Mouse (Mus musculus) retina, postnatal 7 days (tissue): Measurements from ENCODE around the gene Pgpep1.

Source experiments
- DNase-seq: peaks from one replicate; pipeline ENCODE4 v3.0.0-alpha.2; 2012; ENCODE audit warnings: low read depth, low spot score

Gene Pgpep1

DNA sequence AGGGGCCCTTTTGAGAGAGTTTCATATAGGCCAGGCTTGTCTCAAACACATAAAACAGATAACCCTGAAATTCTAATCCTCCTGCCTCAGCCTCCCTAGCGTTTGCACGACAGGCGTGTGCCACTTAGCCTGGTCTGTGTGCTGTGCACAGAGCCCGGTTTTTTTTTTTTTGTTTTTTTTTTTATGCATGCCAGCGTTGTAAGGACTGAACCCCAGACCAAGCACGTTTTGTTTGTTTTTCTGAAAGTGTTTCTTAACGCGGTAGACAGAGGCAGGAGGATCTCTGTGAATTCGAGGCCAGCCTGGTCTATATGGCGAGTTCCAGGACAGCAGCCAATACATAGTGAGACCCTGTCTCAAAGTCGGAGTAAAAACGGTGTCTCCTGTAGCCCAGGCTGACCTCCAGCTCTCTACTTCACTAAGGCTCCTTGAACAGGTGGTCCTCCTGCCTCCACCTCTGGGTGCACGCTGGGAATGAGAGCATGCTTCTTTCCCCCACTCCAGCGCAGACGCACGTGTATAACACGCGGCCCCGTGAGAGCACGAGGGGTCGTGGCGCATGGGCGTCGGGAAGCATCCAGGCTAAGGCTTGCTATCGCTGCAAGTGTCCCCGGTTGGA lies 51.3 kb downstream of the Pgpep1 start, which contains the start of gene Ssbp4:
Ssbp4 (minus strand) TSS at position 124 of the 619 bp plus-strand sequence.
- DNase-seq = no peak

DNA sequence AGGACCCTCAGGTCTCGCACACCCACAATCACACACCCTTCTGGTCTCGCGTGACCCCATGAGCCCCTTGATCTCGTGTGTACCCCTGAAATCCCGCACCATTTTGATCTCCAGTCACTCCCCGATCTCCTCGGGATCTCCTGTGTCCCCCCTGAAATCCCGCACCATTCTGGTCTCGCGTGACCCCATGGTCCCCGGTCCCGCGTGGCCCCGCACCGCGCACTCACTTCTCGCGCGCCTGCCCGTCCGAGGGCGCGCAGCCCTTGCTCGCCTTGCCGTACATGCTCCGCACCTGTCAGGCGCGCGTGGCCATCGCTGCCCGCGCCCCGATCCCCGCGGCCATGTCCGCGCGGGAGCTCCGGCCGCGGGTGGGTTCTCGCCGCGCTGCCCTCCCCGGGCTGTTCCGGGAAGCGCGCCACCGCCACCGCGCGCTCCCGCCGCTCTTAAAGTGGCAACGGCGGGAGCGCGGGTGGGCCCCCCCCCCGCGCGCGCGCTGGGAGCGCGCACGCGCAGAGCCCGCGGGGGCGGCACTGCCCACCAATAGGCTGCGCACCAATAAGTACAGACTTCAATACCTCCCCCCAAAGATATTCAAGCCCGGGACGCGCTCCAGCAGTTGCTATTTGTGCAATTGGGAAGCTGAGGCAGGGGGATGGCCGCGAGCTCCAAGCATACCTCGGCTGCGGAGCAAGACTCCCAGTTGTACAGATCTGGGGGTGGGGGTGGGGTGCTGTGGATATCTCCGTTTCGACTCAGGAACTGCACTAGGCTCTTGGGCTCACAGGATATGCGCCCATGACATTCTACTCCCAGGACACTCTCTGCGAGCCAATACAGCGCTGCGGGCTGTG lies 52.1 kb downstream of the Pgpep1 start:
- no peak for DNase-seq

DNA sequence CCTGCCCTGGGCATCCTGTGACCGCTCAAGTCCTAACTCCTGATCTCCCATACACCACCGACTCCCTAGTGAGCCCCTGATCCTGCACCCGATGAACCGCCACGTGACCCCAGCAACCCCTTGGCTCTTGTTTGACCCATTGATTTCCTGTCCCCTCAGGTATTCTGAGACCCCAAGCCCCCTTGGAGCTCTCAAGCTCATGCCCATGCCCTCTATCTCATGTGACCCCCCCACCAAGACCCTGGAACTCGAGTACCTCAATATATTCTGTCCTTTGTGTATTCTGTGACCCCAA lies 52.6 kb downstream of the Pgpep1 start:
- no peak for DNase-seq

DNA sequence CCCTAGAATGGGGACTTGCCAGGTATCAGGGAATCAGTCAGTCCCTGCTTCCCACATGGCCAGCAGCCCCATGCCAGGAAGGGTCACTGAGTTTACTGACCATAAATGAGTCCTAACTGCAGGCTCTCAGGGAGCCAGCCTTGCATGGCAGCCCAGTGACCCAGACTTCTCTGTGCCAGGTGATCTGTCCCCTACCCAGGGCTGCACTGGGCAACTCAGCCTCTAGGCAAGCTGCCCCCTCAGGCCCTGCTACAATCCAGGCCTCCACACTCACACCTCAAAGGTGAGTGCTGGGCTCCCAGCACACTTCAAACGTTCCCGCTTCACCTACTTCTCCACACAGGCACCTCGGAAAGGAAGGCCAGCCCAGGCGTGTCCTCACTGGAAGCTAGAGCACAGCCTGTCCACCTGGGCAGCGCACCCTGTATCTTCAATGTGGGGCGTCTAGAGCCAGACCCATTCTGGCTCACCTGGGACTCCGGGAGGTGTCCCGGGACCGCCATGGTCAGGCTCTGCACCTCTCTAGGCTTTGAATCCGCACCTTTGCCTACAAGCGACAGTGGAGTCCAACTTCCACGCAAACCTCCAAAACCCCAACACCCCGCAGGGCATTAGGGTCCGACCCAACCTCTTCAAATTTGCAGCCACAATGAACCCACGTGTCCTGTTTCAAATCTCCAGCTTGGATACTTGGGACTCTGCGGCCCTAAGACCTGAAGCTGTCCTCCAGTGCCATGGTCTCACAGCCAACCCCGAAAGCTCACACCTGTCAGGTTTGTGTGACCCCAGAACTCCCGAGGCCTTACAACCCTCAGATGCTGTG lies 53.2 kb downstream of the Pgpep1 start:
- no peak for DNase-seq

DNA sequence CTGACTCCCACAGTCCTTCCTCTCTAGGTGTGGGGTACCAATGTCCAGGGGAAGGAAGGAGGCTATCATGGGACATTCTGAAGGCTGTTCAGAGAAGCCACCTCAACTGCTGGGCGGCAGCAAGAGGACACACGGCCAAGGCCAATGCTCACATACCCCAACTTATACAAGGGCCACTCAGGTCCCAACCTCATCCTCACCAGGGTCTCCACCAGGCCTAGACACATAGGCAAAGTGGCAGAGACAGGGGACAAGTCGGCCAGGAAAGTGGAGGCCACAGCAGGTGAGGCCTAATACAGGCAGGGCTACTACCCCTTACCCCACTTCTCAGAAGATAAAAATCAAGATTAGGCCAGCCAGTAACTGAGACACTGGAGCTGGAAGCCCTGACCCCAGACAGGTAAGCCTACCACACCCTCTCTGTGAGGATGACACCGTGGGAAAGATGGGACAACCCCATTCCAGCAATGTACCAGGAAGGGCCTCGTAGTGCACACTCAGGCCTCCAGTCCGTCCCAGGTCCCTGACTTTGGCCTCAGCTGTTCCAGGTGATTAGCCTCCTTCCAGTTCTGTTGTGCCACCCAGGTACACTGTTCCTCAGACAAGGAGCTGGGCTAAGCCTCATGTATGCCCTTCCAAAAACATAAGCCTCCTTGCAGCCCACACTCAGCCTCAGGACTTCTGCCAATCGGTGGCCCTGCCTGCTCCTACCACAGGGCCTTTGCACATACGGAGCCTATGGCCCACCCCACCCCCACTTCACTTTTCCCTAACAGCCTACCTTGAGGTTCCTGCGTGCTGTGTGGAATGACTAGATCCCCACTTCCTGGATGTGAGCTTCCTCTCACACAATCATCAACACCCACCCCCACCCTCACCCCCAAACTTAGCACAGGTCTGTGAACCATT lies 54.1 kb downstream of the Pgpep1 start:
- DNase-seq = no peak

DNA sequence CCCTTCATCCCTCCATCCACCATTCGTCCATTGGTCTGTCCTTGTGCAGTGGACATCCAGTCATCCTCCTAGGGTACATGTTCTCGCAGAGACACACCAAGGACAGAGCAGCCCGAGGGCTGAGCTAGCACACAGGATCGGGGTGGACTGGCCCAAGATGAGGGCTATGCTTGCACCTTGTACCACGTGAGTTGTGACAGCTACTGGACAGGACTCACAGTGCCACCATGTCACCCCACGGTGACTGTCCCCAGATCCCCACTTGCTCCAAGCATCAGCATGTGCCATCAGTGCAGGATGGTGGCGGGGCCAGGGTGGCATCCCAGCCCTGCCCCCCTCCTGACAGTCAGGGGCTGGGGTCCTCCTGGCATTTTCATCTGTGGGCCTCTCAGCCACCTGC lies 55.6 kb downstream of the Pgpep1 start:
- no peak for DNase-seq

DNA sequence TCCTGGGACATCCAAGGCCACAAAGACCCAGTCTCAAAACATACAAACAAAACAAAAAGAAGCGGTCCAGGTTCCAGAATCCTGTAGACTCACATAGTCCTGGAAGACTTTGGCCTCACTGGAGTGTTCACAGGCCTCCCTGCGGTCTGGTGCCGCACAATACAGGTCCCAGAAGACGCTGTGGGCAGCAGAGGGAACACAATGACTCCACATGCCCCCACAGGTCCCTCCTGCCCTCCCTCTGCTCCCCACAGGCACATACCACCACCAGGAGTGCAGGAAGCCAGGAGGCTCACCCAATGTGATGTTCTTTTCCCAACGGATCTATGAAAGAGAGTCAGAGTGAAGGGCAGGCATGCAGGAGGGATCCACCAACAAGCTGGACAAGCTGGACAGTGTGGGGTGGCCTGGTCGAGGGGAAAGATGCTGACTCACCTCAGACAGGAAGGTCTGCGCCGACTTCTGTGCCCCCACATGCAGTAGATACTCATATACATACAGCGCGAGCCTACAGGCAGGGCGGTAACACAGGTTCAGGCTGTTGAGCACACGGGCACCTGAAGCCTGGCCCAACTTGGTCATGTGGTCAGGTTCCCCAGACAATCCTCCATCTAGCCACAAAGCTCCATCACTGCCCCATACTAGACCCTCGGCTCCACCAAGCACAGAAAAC lies 57.9 kb downstream of the Pgpep1 start:
- no peak for DNase-seq

DNA sequence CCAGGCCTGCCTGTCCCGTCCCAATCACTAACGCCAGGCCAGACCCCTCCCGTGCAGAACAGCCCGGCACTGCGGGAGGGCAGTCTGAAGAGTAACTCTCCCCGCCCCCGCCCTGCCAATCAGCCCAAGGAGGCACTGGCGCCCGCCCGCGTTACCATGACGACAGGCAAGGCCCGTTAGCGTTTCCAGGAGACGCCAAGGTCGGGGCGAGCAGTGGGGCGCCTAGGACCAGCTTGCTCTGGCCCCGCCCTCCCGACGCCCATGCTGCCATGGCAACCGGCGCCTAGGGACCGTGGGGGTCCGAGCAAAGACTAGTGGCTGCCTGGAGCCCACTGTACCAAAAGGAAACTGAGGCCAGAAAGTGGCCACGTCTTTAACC lies 58.9 kb downstream of the Pgpep1 start:
- DNase-seq = no peak

DNA sequence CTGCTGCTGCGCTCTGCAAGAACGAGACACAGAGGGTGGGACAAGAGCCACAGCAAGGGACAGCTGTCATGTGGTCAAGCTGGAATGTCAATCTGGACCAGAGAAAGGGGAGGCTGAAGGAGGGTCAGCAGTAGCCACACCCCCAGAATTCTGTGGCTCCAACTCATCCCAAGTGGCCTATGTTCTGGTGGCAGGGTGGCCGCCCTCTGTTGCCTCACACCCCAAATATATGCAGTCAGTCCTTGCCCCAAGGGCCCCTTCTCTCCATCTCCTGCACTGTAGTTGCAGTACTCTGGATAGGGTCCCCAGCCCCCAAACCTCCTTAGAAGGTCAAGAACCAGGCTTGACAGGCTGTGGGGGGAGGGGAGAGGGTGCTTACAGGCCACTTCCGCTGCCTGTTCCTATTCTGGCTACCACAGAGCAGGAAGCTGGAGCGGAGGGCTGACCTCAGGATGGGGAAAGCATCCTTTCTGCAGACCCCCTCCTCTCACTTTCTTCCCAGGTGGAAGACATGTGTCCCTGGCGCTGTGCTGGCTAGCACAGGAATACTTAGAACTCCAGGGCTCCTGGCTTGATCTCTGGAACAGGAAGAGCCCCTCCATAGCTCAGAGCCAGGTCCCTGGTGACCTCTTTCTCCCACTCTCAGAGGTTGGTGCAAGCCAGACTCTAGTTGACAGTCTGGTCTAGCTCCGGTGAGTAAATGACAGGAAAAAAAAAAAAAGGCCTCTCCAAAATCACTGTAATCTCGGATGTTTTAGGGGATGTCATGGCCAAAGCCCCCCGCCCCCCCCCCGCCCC lies 59.5 kb downstream of the Pgpep1 start:
- DNase-seq = no peak

DNA sequence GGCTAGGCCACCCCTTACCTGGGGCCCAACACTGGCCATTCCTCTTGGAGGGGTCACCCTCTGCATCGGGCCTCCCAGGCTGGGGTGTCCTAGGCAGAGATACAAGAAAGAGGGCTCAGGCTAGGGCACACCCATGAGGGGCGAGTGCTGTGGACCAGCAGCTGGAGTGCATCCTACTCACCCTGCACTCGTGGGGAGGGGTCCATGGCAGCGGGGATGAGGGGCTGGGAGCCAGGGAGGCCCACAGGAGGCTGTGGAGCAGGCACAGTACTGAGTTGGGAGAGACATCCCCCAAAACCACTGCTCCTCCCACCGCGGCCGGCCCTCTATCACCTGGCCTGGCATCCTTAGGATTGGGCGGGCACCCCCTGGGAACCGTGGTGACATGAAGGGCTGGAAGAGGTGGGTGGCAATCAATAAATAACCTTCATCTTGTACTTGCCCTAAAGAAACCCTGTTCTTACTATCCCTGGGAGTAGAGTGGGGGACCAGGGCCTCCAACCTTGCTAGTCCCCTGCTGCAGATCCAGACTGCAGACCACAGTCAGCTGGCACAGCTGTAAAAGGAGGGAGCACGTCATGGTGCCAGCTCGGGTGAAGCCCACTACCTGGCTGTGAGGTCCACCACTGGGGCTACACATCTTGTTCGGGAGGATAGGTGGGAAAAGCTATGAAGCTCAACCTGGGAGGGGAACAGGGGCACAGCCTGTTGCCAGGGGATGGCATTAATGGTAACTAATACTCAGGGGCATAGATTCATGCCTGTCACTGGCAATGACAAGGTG lies 60.5 kb downstream of the Pgpep1 start:
- no peak for DNase-seq

DNA sequence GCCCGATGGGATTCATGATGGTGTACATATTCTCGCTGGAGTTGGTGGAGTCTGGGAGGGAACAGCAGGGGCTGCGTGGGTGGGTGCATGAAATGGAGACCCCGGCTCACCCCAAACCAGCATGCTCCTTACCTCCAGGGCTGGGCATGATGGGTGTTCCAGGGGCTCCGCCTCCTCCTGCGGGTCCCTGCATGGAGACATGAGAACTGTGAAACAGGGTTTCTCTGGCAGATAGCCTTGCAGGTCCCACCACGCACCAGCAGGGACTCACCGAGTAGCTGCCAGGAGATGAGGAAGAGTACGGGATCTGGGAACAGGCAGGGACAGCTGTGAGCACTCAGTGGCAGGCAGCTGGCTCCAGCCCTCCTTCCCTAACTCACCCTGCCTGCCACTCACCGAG lies 61.5 kb downstream of the Pgpep1 start:
- DNase-seq = no peak

DNA sequence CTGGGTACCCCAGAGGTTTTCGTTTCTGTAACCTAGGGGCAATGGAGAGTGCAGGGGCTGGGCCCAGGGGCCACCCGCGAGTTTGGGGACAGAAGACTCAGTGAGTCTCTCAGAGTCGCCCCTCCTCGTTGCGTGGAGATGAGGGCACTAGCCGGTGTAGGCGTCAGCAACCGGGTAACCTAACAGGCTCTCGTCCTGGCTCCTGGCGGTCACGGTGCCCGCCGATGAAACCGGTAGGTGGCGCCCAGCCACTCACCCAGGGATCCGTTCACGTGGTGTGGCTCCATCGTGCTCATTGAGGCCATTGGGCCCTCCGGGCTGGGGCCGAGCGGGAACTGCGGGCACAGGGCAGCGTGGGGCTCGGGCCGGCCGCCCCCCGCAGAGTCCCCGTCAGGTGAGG lies 61.9 kb downstream of the Pgpep1 start:
- peak; percentile 69 for DNase-seq

DNA sequence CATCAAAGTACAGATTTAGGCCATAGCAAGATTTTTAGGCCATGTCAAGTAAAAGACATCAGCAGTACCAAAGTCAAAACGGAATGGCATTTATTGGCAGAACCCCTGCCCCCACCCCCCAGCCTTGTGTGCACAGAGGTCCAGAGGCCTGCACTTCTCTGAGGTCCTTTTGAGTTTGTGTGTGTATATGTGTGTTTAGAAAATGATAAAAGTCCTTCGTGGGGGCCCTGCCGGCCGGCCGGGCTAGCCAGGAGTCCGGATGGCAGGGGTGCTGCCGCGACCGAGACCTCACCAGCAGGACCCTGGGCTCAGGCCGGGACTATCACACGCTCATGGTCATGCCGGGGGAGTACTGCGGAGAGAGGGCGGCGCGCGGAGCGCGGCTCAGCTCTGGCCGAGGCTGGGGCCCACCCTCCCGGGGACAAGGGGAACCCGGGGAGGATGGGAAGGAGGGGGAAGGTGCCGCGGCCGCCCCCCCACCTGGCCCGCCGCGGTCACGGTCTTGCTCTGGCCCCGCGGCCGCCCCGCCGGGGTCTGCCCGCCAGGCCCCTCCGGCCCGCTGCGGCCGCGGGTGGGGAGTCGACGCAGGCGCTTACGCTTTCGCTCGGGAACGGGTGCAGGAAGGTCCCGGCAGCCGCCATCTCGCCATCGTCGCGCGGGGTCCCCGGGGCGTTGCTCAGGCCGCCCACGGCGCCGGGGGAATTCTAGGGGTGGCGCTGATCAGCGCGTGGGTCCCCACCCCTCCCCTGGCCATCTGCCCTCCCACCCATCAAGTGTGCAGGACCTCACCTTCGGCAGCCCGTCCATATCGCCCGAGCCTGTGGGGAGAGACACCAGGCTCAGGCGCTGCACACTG lies 62.5 kb downstream of the Pgpep1 start:
- no peak for DNase-seq

DNA sequence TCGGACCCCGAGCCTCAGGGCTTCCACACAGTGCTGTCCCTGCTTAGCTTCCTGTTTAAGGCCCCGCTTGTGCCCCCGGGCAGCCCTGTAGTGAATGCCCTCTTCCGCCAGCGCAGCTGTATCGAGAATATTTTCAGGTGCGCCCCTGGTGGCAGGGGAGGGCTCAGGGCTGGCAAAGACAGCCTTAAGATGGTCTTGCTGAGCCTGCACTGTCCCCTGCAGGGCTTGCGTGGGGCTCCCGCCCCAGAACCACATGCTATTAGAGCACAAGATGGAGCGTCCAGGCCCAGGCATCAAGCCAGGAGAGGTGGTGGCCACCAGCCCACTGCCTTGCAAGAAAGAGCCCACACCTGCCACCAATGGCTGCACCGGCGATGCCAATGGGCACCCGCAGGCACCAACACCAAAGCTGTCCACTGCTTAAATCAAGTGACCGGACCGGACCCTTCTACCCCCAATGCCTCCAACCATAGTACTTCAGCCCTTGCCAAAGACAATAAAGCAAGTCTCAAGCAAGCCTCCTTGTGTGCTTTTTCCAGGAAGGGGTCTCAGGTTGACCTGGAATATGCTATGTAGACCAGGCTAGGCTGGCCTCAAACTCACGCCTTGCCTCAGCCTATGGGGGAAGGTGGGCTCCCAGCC lies 63.3 kb downstream of the Pgpep1 start:
- DNase-seq = no peak
